Mouse (Mus musculus): ENCODE measurements around the gene Tacr1.

Gene Tacr1

DNA sequence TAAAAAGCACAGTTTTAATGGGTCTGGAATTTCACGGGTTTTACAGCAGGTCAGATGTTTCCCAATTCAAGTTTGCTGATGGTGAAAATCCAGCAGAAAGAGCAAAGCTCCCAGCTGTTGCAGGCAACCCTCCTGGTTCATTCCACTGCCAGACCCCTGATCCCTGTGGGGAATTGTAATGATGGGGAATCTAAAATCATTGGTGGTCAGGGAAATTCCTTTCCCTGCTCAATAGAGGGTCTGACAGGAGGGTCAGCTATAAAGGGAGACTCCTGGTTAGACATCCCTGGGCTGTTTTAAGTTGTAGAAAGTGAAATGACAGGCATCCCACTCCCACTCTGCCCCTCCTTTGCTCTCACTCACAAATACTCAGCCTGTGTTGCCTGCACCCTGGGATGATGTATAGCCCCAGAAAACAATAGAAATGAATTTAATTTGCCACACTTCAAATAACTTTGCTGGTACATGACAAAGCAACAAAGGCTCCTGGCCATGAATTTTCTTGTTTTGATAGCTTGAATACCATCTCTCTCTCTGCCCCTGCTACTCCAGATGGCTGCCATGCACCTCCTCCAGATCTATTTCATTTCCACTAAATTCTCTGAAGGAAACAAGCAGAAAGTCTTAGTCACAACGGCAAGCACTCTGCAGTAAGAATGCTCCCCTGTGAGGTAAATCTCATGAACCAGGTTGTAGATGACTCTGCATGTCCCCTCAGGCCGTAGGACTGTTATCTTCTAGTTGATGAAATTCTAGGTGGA is 123.2 kb downstream of the Tacr1 start:
- DNase-seq (ENCODE audit: extremely low spot score, low spot score), result no peak

DNA sequence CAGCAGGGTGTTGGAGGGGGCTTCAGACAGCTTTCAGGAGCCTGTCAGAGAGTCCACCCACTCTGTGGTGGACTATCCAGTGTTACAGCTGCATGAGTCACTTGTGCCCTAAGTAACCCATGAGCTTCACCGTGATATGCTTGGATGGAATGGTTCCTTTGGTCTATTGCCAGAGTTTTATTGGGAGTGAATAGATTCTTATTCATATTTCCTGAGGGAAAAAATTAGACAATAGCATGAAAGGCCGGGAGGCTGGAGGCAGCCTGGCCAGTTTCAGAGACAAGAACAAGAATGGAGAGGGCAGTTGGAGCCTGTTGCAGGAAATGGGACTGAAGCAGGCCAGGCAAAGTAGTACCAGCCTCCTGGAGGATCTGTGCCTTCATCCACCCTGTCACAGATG is 126.5 kb downstream of the Tacr1 start:
- DNase-seq (ENCODE audit: extremely low spot score, low spot score), result no peak

DNA sequence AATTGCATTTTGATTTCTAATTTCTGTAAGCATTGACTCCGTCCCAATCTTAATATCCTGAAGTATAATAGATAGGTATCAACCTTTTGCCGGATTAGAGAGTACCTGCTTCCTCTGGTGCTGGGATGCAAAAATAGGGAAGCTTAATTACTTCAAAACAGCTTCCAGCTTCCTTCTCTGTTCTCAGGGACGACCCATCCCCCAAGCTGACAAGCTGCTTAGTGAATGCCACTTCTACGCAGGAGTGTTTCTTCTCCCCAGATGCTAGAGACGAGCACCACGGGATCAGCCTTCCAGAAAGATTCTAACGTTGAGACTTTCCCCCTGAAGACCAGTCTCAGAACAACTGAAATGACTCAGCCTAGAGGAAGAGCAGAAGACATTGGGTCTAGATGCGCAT is 134.5 kb downstream of the Tacr1 start:
- no peak for DNase-seq (ENCODE audit: extremely low spot score, low spot score)

DNA sequence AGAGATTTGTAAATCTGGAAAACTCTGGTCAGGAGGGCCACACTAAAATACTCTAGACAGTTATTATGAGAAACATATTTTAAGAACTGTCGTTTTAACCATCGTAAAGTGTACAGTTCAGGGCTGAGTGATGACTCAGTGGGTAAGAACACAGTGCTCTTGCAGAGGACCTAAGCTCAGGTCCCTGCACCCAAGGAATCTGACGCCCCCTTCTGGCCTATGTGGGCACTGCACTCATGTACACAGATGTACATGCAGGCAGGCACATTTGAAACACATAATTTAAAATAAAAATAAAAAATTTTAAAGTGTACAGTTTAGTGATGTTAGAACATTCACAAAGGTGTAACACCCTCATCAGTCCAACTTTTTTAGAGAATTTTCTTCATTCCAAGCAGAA is 147.1 kb downstream of the Tacr1 start:
- DNase-seq (ENCODE audit: extremely low spot score, low spot score), result no peak

DNA sequence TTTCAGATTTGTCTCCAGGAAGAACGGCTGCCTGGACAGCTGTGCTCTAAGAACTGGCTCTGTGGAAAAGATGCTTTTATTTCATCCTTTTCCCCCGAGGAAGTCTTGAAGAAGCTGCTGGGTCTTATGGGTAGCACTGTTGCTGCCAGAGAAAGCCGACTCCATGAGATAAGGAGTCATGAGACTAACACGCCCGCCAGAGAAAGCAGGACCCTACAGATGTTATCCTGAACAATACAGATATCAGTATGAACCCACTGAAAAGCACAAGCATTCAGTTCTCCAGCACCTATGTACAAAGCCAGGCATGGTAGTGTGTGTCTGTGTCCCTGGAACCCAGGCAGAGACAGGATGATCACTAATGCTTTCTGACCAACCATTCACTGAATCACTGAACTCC is 173.3 kb downstream of the Tacr1 start:
- no peak for DNase-seq (ENCODE audit: extremely low spot score, low spot score)

DNA sequence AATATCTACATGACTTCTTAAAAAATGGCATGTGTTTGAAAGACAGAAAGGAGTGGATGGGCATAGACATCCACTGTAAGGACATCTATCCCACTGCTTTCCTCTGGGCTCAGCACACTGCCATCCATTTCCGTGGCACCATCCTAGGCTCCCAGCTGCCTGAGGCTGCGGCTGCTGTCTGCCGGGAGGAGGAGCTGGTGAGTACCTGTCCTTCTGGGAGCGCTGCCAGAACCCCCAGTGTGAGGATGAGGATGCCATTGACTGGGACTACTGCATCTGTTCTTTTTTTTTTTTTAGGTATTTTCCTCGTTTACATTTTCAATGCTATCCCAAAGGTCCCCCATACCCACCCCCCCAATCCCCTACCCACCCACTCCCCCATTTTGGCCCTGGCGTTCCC is 183.3 kb downstream of the Tacr1 start:
- no peak for DNase-seq (ENCODE audit: extremely low spot score, low spot score)

DNA sequence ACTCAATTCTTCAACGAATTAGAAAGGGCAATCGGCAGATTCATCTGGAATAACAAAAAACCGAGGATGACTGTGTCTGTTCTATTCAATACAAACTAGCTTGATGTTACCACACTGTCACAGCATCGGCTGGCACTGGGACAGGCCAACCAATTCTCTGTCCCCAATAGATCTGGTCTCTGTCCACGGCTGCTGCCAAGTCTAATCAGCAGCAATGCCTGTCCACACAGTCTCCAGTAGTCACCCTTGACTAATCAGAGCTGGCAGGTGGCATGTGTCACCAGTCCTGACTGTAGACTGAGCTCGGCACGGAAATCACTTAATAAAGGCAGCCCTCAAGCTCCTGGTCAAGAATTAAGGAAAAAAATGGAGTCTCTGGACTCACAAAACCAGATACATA is 187.3 kb downstream of the Tacr1 start:
- no peak for DNase-seq (ENCODE audit: extremely low spot score, low spot score)

DNA sequence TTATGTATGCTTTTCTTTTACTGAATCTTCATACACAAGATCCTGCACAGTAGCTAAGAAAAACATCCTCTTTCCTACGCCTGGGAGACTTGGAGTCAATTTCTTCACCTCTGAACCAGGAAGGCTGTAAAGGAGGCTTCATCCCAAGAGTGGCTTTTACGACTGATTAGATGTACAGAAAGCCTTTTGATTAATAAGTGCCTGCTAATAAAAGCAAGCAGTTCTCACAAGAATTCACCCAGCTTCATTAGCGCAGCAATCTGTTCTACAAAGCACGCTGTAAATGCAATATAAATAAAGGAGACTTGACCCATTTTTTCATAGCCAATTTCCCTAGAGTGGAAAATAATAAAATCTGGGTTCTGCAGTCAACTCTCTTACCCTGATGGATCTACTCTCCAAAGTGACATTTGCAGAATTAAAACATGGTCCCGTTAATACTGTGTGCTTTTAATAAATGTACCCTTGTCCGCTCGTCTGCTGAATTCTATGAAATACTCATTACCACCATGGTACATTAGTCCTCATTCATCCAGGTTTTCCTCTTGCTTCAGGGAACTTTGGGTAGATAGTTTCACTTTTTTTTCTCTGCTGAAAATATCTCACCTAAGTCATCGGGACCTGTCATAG is 193.4 kb downstream of the Tacr1 start:
- DNase-seq (ENCODE audit: extremely low spot score, low spot score), result no peak

DNA sequence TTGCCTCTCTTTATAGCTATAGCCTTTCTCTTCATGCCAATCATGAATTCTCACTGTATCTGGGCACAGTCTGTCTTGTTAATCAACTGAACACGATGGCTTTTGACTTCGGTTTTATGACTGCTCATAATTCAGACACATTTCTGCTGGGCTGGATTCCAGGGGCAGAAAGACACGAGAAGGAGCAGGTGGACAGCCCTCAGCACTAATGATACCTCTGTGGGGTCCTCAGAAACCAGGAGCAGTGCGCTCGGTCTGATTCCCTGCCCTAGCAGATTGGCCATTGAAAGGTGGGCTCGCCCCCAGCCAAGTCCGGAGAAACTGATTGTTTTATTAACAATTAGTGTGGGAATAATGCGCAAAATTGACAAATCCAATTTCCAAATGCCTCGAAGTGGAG is 201.1 kb downstream of the Tacr1 start:
- no peak for DNase-seq (ENCODE audit: extremely low spot score, low spot score)

DNA sequence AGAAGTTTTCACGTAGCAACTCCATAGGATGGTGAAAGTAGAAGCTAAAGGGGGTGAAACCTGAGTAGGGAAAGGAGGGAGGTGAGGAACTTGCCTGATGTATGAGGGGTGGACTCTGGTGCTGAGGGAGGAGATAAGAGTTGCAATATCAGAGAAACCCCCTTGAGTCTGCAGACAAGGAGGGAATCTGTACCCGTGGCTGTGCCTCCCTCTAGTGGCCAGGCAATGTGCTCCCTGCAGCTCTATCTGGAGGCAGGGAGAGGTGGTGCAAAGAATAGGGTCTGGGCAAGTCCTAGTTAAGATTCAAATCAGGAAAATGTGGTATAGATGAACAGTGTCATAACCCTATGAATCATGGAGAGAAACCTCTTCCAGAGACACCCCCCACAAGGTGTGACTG is 201.5 kb downstream of the Tacr1 start:
- DNase-seq (ENCODE audit: extremely low spot score, low spot score), result no peak

DNA sequence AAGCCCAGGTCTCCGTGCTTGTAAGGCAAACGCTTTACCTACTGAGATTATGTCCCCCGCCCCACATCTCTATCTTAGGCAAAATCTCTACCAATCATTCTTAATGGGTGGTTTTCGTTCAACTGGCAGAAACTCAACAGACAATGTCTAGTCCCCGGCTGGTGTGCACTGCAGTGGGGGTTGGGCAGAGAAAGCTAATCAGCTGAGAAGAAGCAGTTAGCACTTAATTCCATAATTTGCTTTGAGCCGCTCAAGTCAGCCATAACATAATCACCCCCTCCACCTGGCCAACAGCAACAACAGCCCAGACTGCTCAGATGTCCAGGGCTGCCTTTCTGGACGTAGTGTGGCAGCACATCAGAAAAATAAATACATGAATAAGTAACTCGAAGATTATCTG is 202.7 kb downstream of the Tacr1 start:
- no peak for DNase-seq (ENCODE audit: extremely low spot score, low spot score)

DNA sequence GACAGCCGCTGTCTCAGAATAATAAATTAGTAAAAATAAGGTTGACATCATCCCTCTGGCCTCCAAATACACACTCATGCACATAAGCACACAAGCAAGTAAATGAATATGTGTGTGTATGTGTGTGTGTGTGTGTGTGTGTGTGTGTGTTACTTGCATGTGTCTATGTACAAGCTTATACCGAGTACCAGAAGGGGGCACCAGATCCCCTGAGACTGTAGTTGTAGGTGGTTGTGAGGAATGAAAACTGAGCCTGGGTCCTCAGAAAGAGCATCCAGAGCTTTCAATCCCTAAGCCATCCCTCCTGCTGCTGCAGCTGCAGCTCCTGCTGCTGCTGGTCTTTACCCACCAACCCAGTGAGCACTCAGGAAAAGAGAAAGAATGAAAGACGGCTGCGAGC is 206.6 kb downstream of the Tacr1 start:
- DNase-seq (ENCODE audit: extremely low spot score, low spot score), result no peak

DNA sequence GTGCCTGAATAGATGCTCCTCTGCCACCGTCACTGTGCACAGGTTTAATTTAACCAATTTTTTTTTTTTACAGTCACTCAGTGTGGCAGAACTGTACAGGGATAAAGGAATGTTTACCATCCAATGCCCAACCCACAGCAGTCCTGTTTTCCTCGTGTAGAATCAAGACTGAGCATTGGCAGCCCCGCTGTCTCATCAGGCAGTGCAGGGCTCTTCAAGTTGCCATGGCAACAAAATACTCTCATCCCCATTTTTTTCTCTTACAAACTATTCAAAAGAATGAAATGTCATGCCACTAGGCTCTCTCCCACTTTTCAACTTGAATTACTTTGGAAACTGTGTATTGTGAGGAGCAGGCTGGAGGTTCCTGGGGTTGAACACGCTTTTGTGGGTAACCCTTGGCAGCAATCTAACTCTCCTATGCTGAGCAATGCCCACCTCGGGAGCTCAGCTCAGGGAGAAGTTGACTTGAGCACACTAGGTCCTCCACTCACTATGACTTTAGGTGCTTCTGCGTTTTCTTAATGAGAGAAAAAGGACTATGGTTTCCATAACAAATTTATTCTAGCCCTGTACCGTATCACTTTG is 207.3 kb downstream of the Tacr1 start:
- DNase-seq (ENCODE audit: extremely low spot score, low spot score), result no peak
